Mouse (Mus musculus): Measurements from ENCODE around the gene Stx6. TPM values are rescaled to one million over a fixed set of nuclear protein-coding genes. Genes with fewer than 3 reads are reported as not detected.
"Not testable (repeated sequence)": the region's sequence is repeated elsewhere in the genome, so short reads cannot be mapped to it uniquely, and the experiment has no call there.

Stx6 gene
- total and polyA plus RNA-seq, 3 experiments = 19.0 to 23.0 (median 22.2) TPM

GRCm38 (mm10) chr1:155169935-155170334 lies 11.4 kb downstream of the Stx6 start:
- TF ChIP-seq POLR2A (IDR thresholded peaks at IDR 0.05; ENCODE audit: insufficient read depth, low read depth, low read length) = no peak
- no peak for TF ChIP-seq EP300 (IDR thresholded peaks at IDR 0.05; ENCODE audit: insufficient read depth, low read depth, low read length)
- TF ChIP-seq CTCF (IDR thresholded peaks at IDR 0.05) = no peak
- no peak overlapping the region for H3K4me3 ChIP-seq
- no peaks in the 10 kb centered on the region for H3K27me3 ChIP-seq (ENCODE audit: control insufficient read depth, insufficient read depth, low read length)
- H3K4me1 ChIP-seq (ENCODE audit: control insufficient read depth, insufficient read depth, low read length) = no peaks in the 10 kb centered on the region; the same call in 1 of the 2 replicates
- H3K36me3 ChIP-seq (ENCODE audit: control insufficient read depth, insufficient read depth, low read length) = no peaks in the 10 kb centered on the region
- H3K27ac ChIP-seq = no peak overlapping the region
- no peak overlapping the region for H3K9ac ChIP-seq (ENCODE audit: low read depth, low read length)
- no peak for DNase-seq
- intact Hi-C loops (cut with DNase I) = no loop called here
- H3K79me2 ChIP-seq (replicated peaks; ENCODE audit: control insufficient read depth, insufficient read depth, low read length) = peaks cover 2% of the 10 kb centered on the region

GRCm38 (mm10) chr1:155172895-155173643 lies 14.6 kb downstream of the Stx6 start:
- Histone ChIP-seq H3K9ac (ENCODE audit: low read depth, low read length) (no peak overlapping the region), H3K36me3 (ENCODE audit: control insufficient read depth, insufficient read depth, low read length) (no peaks in the 10 kb centered on the region), H3K4me3 (no peak overlapping the region), H3K27me3 (ENCODE audit: control insufficient read depth, insufficient read depth, low read length) (no peaks in the 10 kb centered on the region), H3K27ac (no peak overlapping the region), H3K79me2 (replicated peaks; ENCODE audit: control insufficient read depth, insufficient read depth, low read length) (peaks cover 2% of the 10 kb centered on the region; the same call in 1 of the 2 replicates), H3K4me1 (ENCODE audit: control insufficient read depth, insufficient read depth, low read length) (no peaks in the 10 kb centered on the region)
- DNase-seq = no peak
- intact Hi-C loops (cut with DNase I) = no loop called here
- WGBS = 89% methylated on average over 3 of the region's 3 CpGs
- TF ChIP-seq POLR2A (IDR thresholded peaks at IDR 0.05; ENCODE audit: insufficient read depth, low read depth, low read length) (no peak), CTCF (IDR thresholded peaks at IDR 0.05) (no peak), EP300 (IDR thresholded peaks at IDR 0.05; ENCODE audit: insufficient read depth, low read depth, low read length) (no peak)

GRCm38 (mm10) chr1:155173644-155174016 lies 15.1 kb downstream of the Stx6 start:
- H3K36me3 ChIP-seq (ENCODE audit: control insufficient read depth, insufficient read depth, low read length); H3K27me3 ChIP-seq (ENCODE audit: control insufficient read depth, insufficient read depth, low read length); H3K27ac ChIP-seq; H3K4me3 ChIP-seq; intact Hi-C loops (cut with DNase I); DNase-seq; H3K4me1 ChIP-seq (ENCODE audit: control insufficient read depth, insufficient read depth, low read length); H3K9ac ChIP-seq (ENCODE audit: low read depth, low read length); H3K79me2 ChIP-seq (replicated peaks; ENCODE audit: control insufficient read depth, insufficient read depth, low read length): not testable (repeated sequence)
- 83% methylated on average over 1 of the region's 1 CpGs for whole genome bisulfite sequencing

GRCm38 (mm10) chr1:155174424-155174823 lies 15.9 kb downstream of the Stx6 start:
- no peak for TF ChIP-seq POLR2A (IDR thresholded peaks at IDR 0.05; ENCODE audit: insufficient read depth, low read depth, low read length)
- TF ChIP-seq EP300 (IDR thresholded peaks at IDR 0.05; ENCODE audit: insufficient read depth, low read depth, low read length) = no peak
- no peak for TF ChIP-seq CTCF (IDR thresholded peaks at IDR 0.05)

GRCm38 (mm10) chr1:155178192-155178924 lies 19.8 kb downstream of the Stx6 start:
- H3K4me3 ChIP-seq = no peak overlapping the region
- no peak overlapping the region for H3K9ac ChIP-seq (ENCODE audit: low read depth, low read length)
- H3K79me2 ChIP-seq (replicated peaks; ENCODE audit: control insufficient read depth, insufficient read depth, low read length) = no peaks in the 10 kb centered on the region
- no peaks in the 10 kb centered on the region for H3K27me3 ChIP-seq (ENCODE audit: control insufficient read depth, insufficient read depth, low read length)
- TF ChIP-seq CTCF (IDR thresholded peaks at IDR 0.05) = no peak
- no peak for TF ChIP-seq EP300 (IDR thresholded peaks at IDR 0.05; ENCODE audit: insufficient read depth, low read depth, low read length)
- TF ChIP-seq POLR2A (IDR thresholded peaks at IDR 0.05; ENCODE audit: insufficient read depth, low read depth, low read length) = no peak
- H3K4me1 ChIP-seq (ENCODE audit: control insufficient read depth, insufficient read depth, low read length) = no peaks in the 10 kb centered on the region
- intact Hi-C loops (cut with DNase I) = no loop called here
- 69% methylated on average over 2 of the region's 2 CpGs for WGBS
- H3K36me3 ChIP-seq (ENCODE audit: control insufficient read depth, insufficient read depth, low read length) = no peaks in the 10 kb centered on the region
- H3K27ac ChIP-seq = no peak overlapping the region
- no peak for DNase-seq

More at GRCm38 (mm10) chr1:155174424-155174823, 15.9 kb downstream of the Stx6 start:
- Histone ChIP-seq H3K36me3 (ENCODE audit: control insufficient read depth, insufficient read depth, low read length) (no peaks in the 10 kb centered on the region), H3K27me3 (ENCODE audit: control insufficient read depth, insufficient read depth, low read length) (no peaks in the 10 kb centered on the region), H3K27ac (no peak overlapping the region), H3K4me1 (ENCODE audit: control insufficient read depth, insufficient read depth, low read length) (no peaks in the 10 kb centered on the region), H3K4me3 (no peak overlapping the region), H3K79me2 (replicated peaks; ENCODE audit: control insufficient read depth, insufficient read depth, low read length) (peaks cover 2% of the 10 kb centered on the region; the same call in 1 of the 2 replicates), H3K9ac (ENCODE audit: low read depth, low read length) (no peak overlapping the region)
- no peak for DNase-seq
- WGBS = 76% methylated on average over 1 of the region's 1 CpGs
- intact Hi-C loops (cut with DNase I) = no loop called here

GRCm38 (mm10) chr1:155184191-155184590 lies 25.7 kb downstream of the Stx6 start:
- Histone ChIP-seq H3K9ac (ENCODE audit: low read depth, low read length) (no peak overlapping the region), H3K79me2 (replicated peaks; ENCODE audit: control insufficient read depth, insufficient read depth, low read length) (no peaks in the 10 kb centered on the region), H3K4me3 (no peak overlapping the region), H3K4me1 (ENCODE audit: control insufficient read depth, insufficient read depth, low read length) (no peaks in the 10 kb centered on the region), H3K36me3 (ENCODE audit: control insufficient read depth, insufficient read depth, low read length) (no peaks in the 10 kb centered on the region; the same call in 1 of the 2 replicates), H3K27ac (no peak overlapping the region), H3K27me3 (ENCODE audit: control insufficient read depth, insufficient read depth, low read length) (no peaks in the 10 kb centered on the region)
- no peak for TF ChIP-seq EP300 (IDR thresholded peaks at IDR 0.05; ENCODE audit: insufficient read depth, low read depth, low read length)
- TF ChIP-seq CTCF (IDR thresholded peaks at IDR 0.05) = no peak
- TF ChIP-seq POLR2A (IDR thresholded peaks at IDR 0.05; ENCODE audit: insufficient read depth, low read depth, low read length) = no peak
- intact Hi-C loops (cut with DNase I) = no loop called here
- no peak for DNase-seq
- WGBS = 75% methylated on average over 3 of the region's 3 CpGs

All from heart, adult 2 months (tissue).